Mouse (Mus musculus) midbrain, embryonic 10.5 days (tissue): ENCODE measurements at regions not wholly inside any gene's neighbourhood (a gene's known extent, or its start where the extent isn't known, plus 50 kb on each side); places are given as distances from the start of the nearest gene placed in this dataset.

Source experiments
- DNase-seq: peaks from one replicate; pipeline ENCODE4 v3.0.0-alpha.2; 2017; ENCODE audit warnings: low spot score
- H3K27ac ChIP-seq: fragments of 300-500 bp; sonication (generic); replicated peaks from 2 replicates; pipeline ENCODE4 v1.5.1; 2016; ENCODE audit warnings: mild to moderate bottlenecking
- H3K27me3 ChIP-seq: fragments of 300-500 bp; sonication (generic); 2 replicates; pipeline ENCODE4 v1.6.1; 2016; ENCODE audit warnings: low read depth, mild to moderate bottlenecking; ENCODE audit not compliant: poor library complexity, severe bottlenecking
- H3K36me3 ChIP-seq: fragments of 300-500 bp; sonication (generic); 2 replicates; pipeline ENCODE4 v1.6.1; 2016; ENCODE audit warnings: mild to moderate bottlenecking, moderate library complexity
- H3K4me1 ChIP-seq: fragments of 300-500 bp; sonication (generic); 2 replicates; pipeline ENCODE4 v1.6.1; 2016
- H3K4me3 ChIP-seq: fragments of 300-500 bp; sonication (generic); 2 replicates; pipeline ENCODE4 v1.5.1; 2016; ENCODE audit warnings: mild to moderate bottlenecking, moderate library complexity
- H3K9me3 ChIP-seq: fragments of 300-500 bp; sonication (generic); replicated peaks from 2 replicates; pipeline ENCODE4 v1.6.1; 2016; ENCODE audit warnings: mild to moderate bottlenecking
- whole genome bisulfite sequencing: fragments of 180-500 bp; shearing (Covaris S2); methylation state at CpG from one replicate; pipeline ENCODE4 v1.1.7; 2016; 5-methylcytosine and 5-hydroxymethylcytosine counted together

DNA sequence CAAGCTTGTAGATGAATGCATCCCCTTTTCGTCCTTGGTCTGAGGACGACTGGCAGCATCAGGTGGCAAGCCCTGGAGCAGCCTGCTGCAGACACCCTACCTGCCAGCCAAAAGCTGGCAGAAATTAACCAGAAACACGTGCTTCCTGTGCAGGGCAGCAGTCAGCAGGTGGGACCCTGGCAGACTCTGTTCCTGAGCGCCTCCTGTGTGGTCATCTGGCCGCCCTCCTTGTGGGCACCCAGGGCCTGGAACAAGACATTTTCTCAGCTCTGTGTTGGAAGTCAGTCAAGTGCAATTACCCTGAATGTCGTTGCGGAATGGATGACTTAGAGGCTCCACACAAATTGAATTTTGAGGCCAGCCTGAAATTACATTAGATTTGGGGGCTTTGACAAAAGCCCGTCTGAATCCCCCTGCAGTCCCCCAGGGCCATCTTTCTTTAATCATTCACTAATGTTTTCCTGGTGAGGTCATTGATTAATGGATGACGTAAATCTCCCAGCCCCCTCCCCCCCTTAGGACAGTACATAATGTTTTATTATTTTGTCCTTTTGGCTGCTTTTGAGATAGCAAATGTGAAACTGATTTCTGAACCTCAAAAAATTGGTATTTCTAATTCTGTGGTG lies 91.8 kb upstream of the Hhip start:
- no peaks in the 10 kb centered on the region for H3K9me3 ChIP-seq
- no peaks in the 10 kb centered on the region for H3K4me1 ChIP-seq
- H3K4me3 ChIP-seq, result no peak overlapping the region
- H3K36me3 ChIP-seq, result no peaks in the 10 kb centered on the region
- WGBS, result 76% methylated on average over 9 of the region's 9 CpGs
- no peak for DNase-seq
- H3K27me3 ChIP-seq, result no peaks in the 10 kb centered on the region
- H3K27ac ChIP-seq, result no peak overlapping the region

DNA sequence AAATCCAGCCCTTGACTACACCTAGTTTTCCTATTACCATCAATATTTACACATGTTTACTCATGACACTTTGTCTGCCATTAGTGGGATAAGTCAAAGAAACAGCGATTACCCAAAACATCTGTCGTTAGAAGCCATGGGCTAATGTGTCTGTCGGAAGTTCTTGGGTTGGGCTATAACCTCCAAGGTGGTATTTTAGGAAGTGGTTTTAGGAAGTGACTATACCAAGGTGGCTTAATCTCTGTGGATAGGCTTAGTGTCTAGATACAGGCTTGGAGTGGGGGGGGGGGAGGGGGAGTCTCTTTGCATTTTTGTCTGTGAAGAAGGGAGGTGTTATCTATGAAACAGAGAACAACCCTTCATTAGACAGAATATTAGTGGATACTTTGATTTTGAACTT lies 90.1 kb upstream of the Hhip start:
- no peaks in the 10 kb centered on the region for H3K27me3 ChIP-seq
- WGBS, result 94% methylated on average over 3 of the region's 3 CpGs
- DNase-seq, result no peak
- H3K4me3 ChIP-seq, result no peak overlapping the region
- no peaks in the 10 kb centered on the region for H3K4me1 ChIP-seq
- no peaks in the 10 kb centered on the region for H3K9me3 ChIP-seq
- H3K36me3 ChIP-seq, result no peaks in the 10 kb centered on the region
- H3K27ac ChIP-seq, result no peak overlapping the region

DNA sequence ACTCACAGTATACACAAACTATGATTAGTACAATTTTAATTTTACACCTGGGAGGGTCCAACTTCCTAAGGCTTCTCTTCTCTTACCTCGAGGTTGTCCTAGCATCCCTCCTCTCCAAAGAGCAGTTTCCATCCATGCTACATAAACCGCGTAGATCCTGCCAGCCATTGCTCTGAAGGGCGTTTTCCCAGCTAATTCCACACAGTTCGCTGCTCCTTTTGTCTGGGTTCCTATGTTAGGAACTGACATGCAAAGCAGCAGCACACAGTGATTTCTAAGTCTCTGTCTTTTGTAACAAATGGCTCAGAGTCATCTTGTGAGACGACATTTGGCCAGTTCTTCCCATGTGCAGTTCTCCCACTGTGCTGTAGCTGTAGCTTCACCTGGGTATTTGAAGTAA lies 80.7 kb upstream of the Hhip start:
- DNase-seq, result no peak

DNA sequence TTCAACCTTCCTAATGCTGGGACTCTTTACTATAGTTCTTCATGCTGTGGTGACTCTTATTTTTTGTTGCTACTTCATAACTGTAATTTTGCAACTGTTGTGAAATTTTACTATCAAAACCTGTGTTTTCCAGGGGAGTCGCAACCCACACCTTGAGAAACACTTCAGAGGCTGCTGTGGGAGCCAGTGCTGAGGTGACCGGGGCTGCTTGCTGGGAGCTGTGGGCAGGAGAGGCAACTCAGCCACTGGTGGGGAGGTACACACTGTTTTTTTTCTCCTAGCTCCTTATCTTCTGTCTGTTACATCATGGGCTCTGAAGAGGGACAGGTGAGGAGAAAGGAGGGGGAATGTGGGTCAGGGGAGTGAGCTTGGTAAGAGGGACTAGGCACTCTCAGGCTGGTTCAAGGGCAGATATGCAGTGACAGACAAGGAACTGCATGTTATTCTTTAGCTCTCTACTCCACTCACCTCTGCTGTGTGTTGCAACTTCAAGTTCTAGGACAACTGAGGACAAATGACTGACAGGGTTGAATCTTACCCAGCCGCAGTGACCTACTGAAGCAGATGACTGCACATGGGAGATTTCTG lies 62.7 kb upstream of the Hhip start:
- Histone ChIP-seq H3K4me1 (peaks cover 14% of the 10 kb centered on the region), H3K36me3 (no peaks in the 10 kb centered on the region), H3K27me3 (no peaks in the 10 kb centered on the region), H3K9me3 (no peaks in the 10 kb centered on the region), H3K27ac (no peak overlapping the region), H3K4me3 (no peak overlapping the region)
- WGBS, result 89% methylated on average over 3 of the region's 3 CpGs
- DNase-seq, result no peak

More for the DNA sequence above, 80.7 kb upstream of the Hhip start:
- 74% methylated on average over 6 of the region's 6 CpGs for WGBS
- Histone ChIP-seq H3K4me1 (no peaks in the 10 kb centered on the region), H3K27ac (no peak overlapping the region), H3K9me3 (no peaks in the 10 kb centered on the region), H3K27me3 (no peaks in the 10 kb centered on the region), H3K4me3 (no peak overlapping the region), H3K36me3 (no peaks in the 10 kb centered on the region)

DNA sequence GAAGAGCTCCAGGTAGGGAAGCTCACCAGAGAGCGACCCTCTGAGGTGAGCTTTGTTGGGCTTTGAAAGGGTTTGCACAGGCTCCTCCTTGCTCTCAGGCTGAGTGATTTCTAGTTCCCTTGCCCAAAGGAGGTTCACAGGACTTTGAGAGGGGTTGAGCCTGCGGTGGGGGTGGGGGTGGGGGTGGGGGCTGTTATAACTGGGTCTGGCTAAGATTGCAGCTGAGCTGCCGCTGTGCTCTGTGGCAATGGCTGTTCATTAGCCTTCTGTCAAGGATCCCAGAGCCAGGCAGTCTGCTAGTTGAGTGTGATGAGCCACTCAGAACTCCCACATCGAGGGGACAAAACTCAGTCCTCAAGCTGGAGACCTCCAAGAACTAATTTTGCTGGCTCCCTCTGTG lies 59.5 kb upstream of the Hhip start:
- 47% methylated on average over 4 of the region's 4 CpGs for WGBS
- Histone ChIP-seq H3K36me3 (no peaks in the 10 kb centered on the region), H3K27me3 (no peaks in the 10 kb centered on the region), H3K4me1 (peaks cover 14% of the 10 kb centered on the region), H3K27ac (no peak overlapping the region), H3K4me3 (no peak overlapping the region), H3K9me3 (no peaks in the 10 kb centered on the region)
- no peak for DNase-seq
